Mouse (Mus musculus): Measurements from ENCODE around the gene Gga2.

DNA sequence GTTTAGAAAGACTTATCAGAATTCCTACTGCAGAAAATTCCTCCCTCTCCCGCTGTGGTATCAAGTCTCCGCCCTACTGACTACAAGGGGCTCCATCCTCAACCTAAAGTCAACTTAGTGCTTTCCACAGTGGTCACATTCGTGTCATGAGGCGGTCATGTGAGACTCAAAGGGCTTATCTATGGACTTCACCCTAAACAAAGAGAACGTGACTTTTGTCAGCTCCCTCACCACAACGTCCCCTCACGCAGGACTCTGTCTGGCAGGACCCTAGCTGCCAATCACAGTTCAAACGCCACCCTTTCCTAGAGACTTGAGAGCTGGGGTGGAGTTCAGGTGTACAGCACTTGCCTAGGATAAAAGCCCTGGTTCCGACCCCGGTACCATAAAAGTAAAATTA, 8.1 kb downstream of the Gga2 start:
- TF ChIP-seq TAL1 (IDR thresholded peaks at IDR 0.05; ENCODE audit: low read length) (no peak), GATA1 (IDR thresholded peaks at IDR 0.05; ENCODE audit: low read length) (no peak)

Measured in erythroblast, embryonic 14.5 days (primary cell).